Comparison of ENCODE assay signal across 13 mouse cellular contexts in genomic region chr6:72096217-72096616, GRCm38 (mm10). TPM values are rescaled to one million over a fixed set of nuclear protein-coding genes. Genes with fewer than 3 reads are reported as not detected.
DNase-seq lines count a peak whose midpoint lies in the region; ATAC-seq and TF ChIP-seq lines count a peak whose summit lies in the region.
"Had no signal": no experiment of that assay in that cellular context is flagged by ENCODE, and none has a peak within 500 bp of the region (broad histone marks: within the 10 kb centered on the region; RNA-seq: fewer than 3 reads in every experiment).

No protein-coding gene starts in this region.

- WGBS in heart, embryonic 15.5 days, result 45% methylated on average over 5 of the region's 5 CpGs
- WGBS in lung, embryonic 14.5 days, result 45% methylated on average over 5 of the region's 5 CpGs
- 27% methylated on average over 5 of the region's 5 CpGs for WGBS in liver, embryonic 15.5 days (ENCODE audit: insufficient replicate concordance)

- H3K36me3 ChIP-seq in heart, embryonic 15.5 days, result no peaks in the 10 kb centered on the region
- H3K36me3 ChIP-seq in lung, embryonic 14.5 days (ENCODE audit: insufficient read depth), result no peaks in the 10 kb centered on the region
- H3K36me3 ChIP-seq in liver, embryonic 15.5 days (replicated peaks), result no peaks in the 10 kb centered on the region
- H3K36me3 ChIP-seq: midbrain, embryonic 13.5 days had no signal

- intact Hi-C loops in heart, postnatal 14 days (cut with DNase I), result loop anchor here (5.0 kb wide), 2 partner anchors 66 to 119 kb away; no protein-coding TSS in a partner anchor

- peak overlapping the region; percentile 84 for H3K27ac ChIP-seq in heart, embryonic 15.5 days
- peak overlapping the region; percentile 70 for H3K27ac ChIP-seq in lung, embryonic 14.5 days (ENCODE audit: low read depth)
- H3K27ac ChIP-seq in liver, embryonic 15.5 days (replicated peaks), result peak overlapping the region; percentile 99
- H3K27ac ChIP-seq: midbrain, embryonic 13.5 days had no signal

- H3K4me2 ChIP-seq in heart, embryonic 15.5 days, result no peak overlapping the region
- peak overlapping the region; percentile 96 for H3K4me2 ChIP-seq in lung, embryonic 14.5 days
- peak overlapping the region; percentile 75 for H3K4me2 ChIP-seq in liver, embryonic 15.5 days

- peaks cover 48% of the 10 kb centered on the region for H3K4me1 ChIP-seq in heart, embryonic 15.5 days (replicated peaks)
- peaks cover 23% of the 10 kb centered on the region for H3K4me1 ChIP-seq in lung, embryonic 14.5 days (ENCODE audit: insufficient read depth)
- H3K4me1 ChIP-seq in liver, embryonic 15.5 days (replicated peaks), result peaks cover 51% of the 10 kb centered on the region

- ATAC-seq in heart, embryonic 15.5 days (replicated peaks; ENCODE audit: insufficient number of reproducible peaks, insufficient read depth, low FRiP score, low read depth), result no peak
- no peak for ATAC-seq in lung, embryonic 14.5 days (ENCODE audit: insufficient read depth)
- no peak for ATAC-seq in liver, embryonic 15.5 days (ENCODE audit: insufficient read depth)
- ATAC-seq: forebrain, postnatal 0 days had no signal

- no peaks in the 10 kb centered on the region for H3K9me3 ChIP-seq in heart, embryonic 15.5 days (replicated peaks)
- H3K9me3 ChIP-seq in lung, embryonic 14.5 days (ENCODE audit: low read depth, low read length), result no peaks in the 10 kb centered on the region
- no peaks in the 10 kb centered on the region for H3K9me3 ChIP-seq in liver, embryonic 15.5 days (replicated peaks)
- H3K9me3 ChIP-seq: midbrain, embryonic 13.5 days had no signal

- no peak for TF ChIP-seq CTCF in lung, embryonic 14.5 days (IDR thresholded peaks at IDR 0.05; ENCODE audit: low read depth)

- no peak for DNase-seq in heart, postnatal 14 days
- peak; percentile 50 for DNase-seq in lung, embryonic 14.5 days
- DNase-seq in lung, postnatal 25 days (ENCODE audit: low spot score), result no peak
- DNase-seq in Muller cell, postnatal 12 days (ENCODE audit: inconsistent ontology term), result peak; percentile 36
- no peak for DNase-seq in cerebellum, postnatal 36 days
- no peak for DNase-seq in cerebellum, postnatal 14 days
- DNase-seq: forebrain, postnatal 0 days; heart, adult 11 months; left cerebral cortex, postnatal 4 days; thymus, postnatal 14 days had no signal

- no peaks in the 10 kb centered on the region for H3K27me3 ChIP-seq in heart, embryonic 15.5 days
- H3K27me3 ChIP-seq in lung, embryonic 14.5 days (ENCODE audit: insufficient read depth, low read length), result no peaks in the 10 kb centered on the region
- peaks cover 8% of the 10 kb centered on the region for H3K27me3 ChIP-seq in liver, embryonic 15.5 days
- H3K27me3 ChIP-seq: midbrain, embryonic 13.5 days had no signal

- H3K4me3 ChIP-seq in heart, embryonic 15.5 days, result no peak overlapping the region; the same call in 1 of the 2 replicates
- H3K4me3 ChIP-seq in lung, embryonic 14.5 days (ENCODE audit: low read depth, low read length), result no peak overlapping the region
- peak overlapping the region; percentile 84 for H3K4me3 ChIP-seq in liver, embryonic 15.5 days (replicated peaks)

- H3K9ac ChIP-seq in heart, embryonic 15.5 days, result no peak overlapping the region
- no peak overlapping the region for H3K9ac ChIP-seq in lung, embryonic 14.5 days
- peak overlapping the region; percentile 99; the same call in 1 of the 2 replicates for H3K9ac ChIP-seq in liver, embryonic 15.5 days
- H3K9ac ChIP-seq: forebrain, postnatal 0 days had no signal

RNA-seq across cellular contexts. Expression of gene St3gal5, which starts 1.2 kb away (rescaled TPM):
- polyA plus RNA-seq in heart, embryonic 15.5 days (2015; fragmentation: Nextera tagmentation; extraction: Ambion mirVana), result 43.3 and 48.2 TPM in 2 replicates
- total RNA-seq in heart, postnatal 14 days (2021), result 10 to 100 TPM; 43.3 to 46.0 TPM
- polyA plus RNA-seq in lung, embryonic 14.5 days (2014; fragmentation: Nextera tagmentation; extraction: Ambion mirVana), result 33.8 and 36.5 TPM in 2 replicates
- polyA plus RNA-seq in liver, embryonic 15.5 days (2015; fragmentation: Nextera tagmentation; extraction: Ambion mirVana), result 185 and 213 TPM in 2 replicates

Comparison
In these comparisons a context has a peak if more than half of its experiments do, and no peak if none do; other contexts are left out.
1. DNase-seq: peak in lung, embryonic 14.5 days (single experiment) and Muller cell, postnatal 12 days (single experiment); none in heart, postnatal 14 days (0 of 2), lung, postnatal 25 days (single experiment), cerebellum, postnatal 36 days (0 of 2) and cerebellum, postnatal 14 days (0 of 2).
2. Peak in every context shown above with its lines, with median percentiles within 50 percentile points of each other: H3K27ac ChIP-seq.